Mouse (Mus musculus): Measurements from ENCODE around the gene Pcp4.
"Not testable (repeated sequence)": the region's sequence is repeated elsewhere in the genome, so short reads cannot be mapped to it uniquely, and the experiment has no call there.

Pcp4 gene

GRCm38 (mm10) chr16:96467445-96467844, at the start of gene Pcp4:
Gene Pcp4 (plus strand): TSS chr16:96467606.
- DNase-seq, result peak; percentile 56 to 58

GRCm38 (mm10) chr16:96425044-96425443, 42.4 kb upstream of the Pcp4 start:
- no peak for DNase-seq

GRCm38 (mm10) chr16:96426671-96427070, 40.7 kb upstream of the Pcp4 start:
- DNase-seq, result no peak

- DNase-seq, result no peak
These were observed 38.4 kb upstream of the Pcp4 start for GRCm38 (mm10) chr16:96429046-96429445.

GRCm38 (mm10) chr16:96433266-96433665, 34.1 kb upstream of the Pcp4 start:
- no peak for DNase-seq

- DNase-seq, result no peak
These were observed 33.2 kb upstream of the Pcp4 start for GRCm38 (mm10) chr16:96434024-96434785.

GRCm38 (mm10) chr16:96438946-96439345, 28.5 kb upstream of the Pcp4 start:
- no peak for DNase-seq

GRCm38 (mm10) chr16:96439682-96440081, 27.7 kb upstream of the Pcp4 start:
- no peak for DNase-seq

- no peak for DNase-seq
These were observed 26.5 kb upstream of the Pcp4 start for GRCm38 (mm10) chr16:96440871-96441270.

GRCm38 (mm10) chr16:96441826-96442225, 25.6 kb upstream of the Pcp4 start:
- DNase-seq, result no peak

- no peak for DNase-seq
These were observed 23.9 kb upstream of the Pcp4 start, which contains the start of gene Itgb2l for GRCm38 (mm10) chr16:96443468-96443867. Gene Itgb2l (minus strand): TSS chr16:96443619.

GRCm38 (mm10) chr16:96450871-96451270, 16.5 kb upstream of the Pcp4 start:
- DNase-seq, result not testable (repeated sequence)

- DNase-seq, result no peak
These were observed 13.3 kb upstream of the Pcp4 start for GRCm38 (mm10) chr16:96454086-96454485.

- DNase-seq, result no peak
These were observed 9.8 kb upstream of the Pcp4 start for GRCm38 (mm10) chr16:96457612-96458011.

- no peak for DNase-seq
These were observed 8.1 kb upstream of the Pcp4 start for GRCm38 (mm10) chr16:96459356-96459755.

- no peak for DNase-seq
These were observed 6.6 kb upstream of the Pcp4 start for GRCm38 (mm10) chr16:96460788-96461187.

GRCm38 (mm10) chr16:96468011-96468410, 605 bp downstream of the Pcp4 start:
- no peak for DNase-seq

GRCm38 (mm10) chr16:96468698-96469097, 1.3 kb downstream of the Pcp4 start:
- DNase-seq, result peak in 1 of 2 experiments; percentile 11

- no peak for DNase-seq
These were observed 2.2 kb downstream of the Pcp4 start for GRCm38 (mm10) chr16:96469640-96470039.

- DNase-seq, result no peak
These were observed 5.0 kb downstream of the Pcp4 start for GRCm38 (mm10) chr16:96472361-96472760.

- no peak for DNase-seq
These were observed 5.4 kb downstream of the Pcp4 start for GRCm38 (mm10) chr16:96472816-96473215.

GRCm38 (mm10) chr16:96474185-96474584, 6.8 kb downstream of the Pcp4 start:
- DNase-seq, result no peak

- no peak for DNase-seq
These were observed 14.4 kb downstream of the Pcp4 start for GRCm38 (mm10) chr16:96481791-96482190.

GRCm38 (mm10) chr16:96487007-96487684, 19.7 kb downstream of the Pcp4 start:
- no peak for DNase-seq

All from lung, adult 18-20 months (tissue).